Mouse (Mus musculus) forelimb bud, embryonic 11.5 days (tissue): ENCODE measurements around the gene Ddi1.
"Not testable (repeated sequence)": the region's sequence is repeated elsewhere in the genome, so short reads cannot be mapped to it uniquely, and the experiment has no call there.

Source experiments
- DNase-seq: peaks from one replicate; pipeline ENCODE4 v3.0.0-alpha.2; 2012; ENCODE audit warnings: low read depth, low spot score

Ddi1 gene

GRCm38 (mm10) chr9:6269796-6270280 lies at the start of gene Ddi1:
Ddi1 (minus strand) TSS chr9:6269846.
- DNase-seq = peak; percentile 9

- DNase-seq = no peak
Measured at GRCm38 (mm10) chr9:6317114-6317513, 47.5 kb upstream of the Ddi1 start.

- no peak for DNase-seq
Measured at GRCm38 (mm10) chr9:6305847-6306246, 36.2 kb upstream of the Ddi1 start.

GRCm38 (mm10) chr9:6304590-6304989 lies 34.9 kb upstream of the Ddi1 start:
- no peak for DNase-seq

GRCm38 (mm10) chr9:6302050-6302449 lies 32.4 kb upstream of the Ddi1 start:
- no peak for DNase-seq

- DNase-seq = no peak
Measured at GRCm38 (mm10) chr9:6298547-6298946, 28.9 kb upstream of the Ddi1 start.

GRCm38 (mm10) chr9:6289211-6289696 lies 19.6 kb upstream of the Ddi1 start:
- DNase-seq = no peak

GRCm38 (mm10) chr9:6286770-6287169 lies 17.1 kb upstream of the Ddi1 start:
- DNase-seq = no peak

GRCm38 (mm10) chr9:6277526-6277925 lies 7.9 kb upstream of the Ddi1 start:
- no peak for DNase-seq

GRCm38 (mm10) chr9:6276395-6276794 lies 6.7 kb upstream of the Ddi1 start:
- no peak for DNase-seq

- no peak for DNase-seq
Measured at GRCm38 (mm10) chr9:6264820-6265219, 4.8 kb downstream of the Ddi1 start.

GRCm38 (mm10) chr9:6257072-6257471 lies 12.6 kb downstream of the Ddi1 start:
- DNase-seq = no peak

GRCm38 (mm10) chr9:6251990-6252389 lies 17.7 kb downstream of the Ddi1 start:
- DNase-seq = no peak

GRCm38 (mm10) chr9:6250320-6250719 lies 19.3 kb downstream of the Ddi1 start:
- no peak for DNase-seq

- DNase-seq = not testable (repeated sequence)
Measured at GRCm38 (mm10) chr9:6235982-6236381, 33.7 kb downstream of the Ddi1 start.

- no peak for DNase-seq
Measured at GRCm38 (mm10) chr9:6217505-6217904, 52.1 kb downstream of the Ddi1 start.

- no peak for DNase-seq
Measured at GRCm38 (mm10) chr9:6212862-6213261, 56.8 kb downstream of the Ddi1 start.
